Mouse (Mus musculus): Measurements from ENCODE around the gene Bcl9l.

Gene Bcl9l

GRCm38 (mm10) chr9:44483510-44484044 is 952 bp downstream of the Bcl9l start:
- DNase-seq (ENCODE audit: low spot score), result no peak

- DNase-seq (ENCODE audit: low spot score), result no peak
Measured at GRCm38 (mm10) chr9:44484311-44485104, 1.9 kb downstream of the Bcl9l start.

GRCm38 (mm10) chr9:44485105-44485515 is 2.5 kb downstream of the Bcl9l start:
- no peak for DNase-seq (ENCODE audit: low spot score)

GRCm38 (mm10) chr9:44485516-44486161 is 3.0 kb downstream of the Bcl9l start:
- no peak for DNase-seq (ENCODE audit: low spot score)

- no peak for DNase-seq (ENCODE audit: low spot score)
Measured at GRCm38 (mm10) chr9:44486335-44486734, 3.7 kb downstream of the Bcl9l start.

- no peak for DNase-seq (ENCODE audit: low spot score)
Measured at GRCm38 (mm10) chr9:44486741-44487421, 4.3 kb downstream of the Bcl9l start.

GRCm38 (mm10) chr9:44487441-44487840 is 4.8 kb downstream of the Bcl9l start:
- no peak for DNase-seq (ENCODE audit: low spot score)

- no peak for DNase-seq (ENCODE audit: low spot score)
Measured at GRCm38 (mm10) chr9:44488416-44488815, 5.8 kb downstream of the Bcl9l start.

- DNase-seq (ENCODE audit: low spot score), result no peak
Measured at GRCm38 (mm10) chr9:44488855-44489381, 6.3 kb downstream of the Bcl9l start.

- DNase-seq (ENCODE audit: low spot score), result no peak
Measured at GRCm38 (mm10) chr9:44489651-44490085, 7.0 kb downstream of the Bcl9l start.

GRCm38 (mm10) chr9:44490086-44490967 is 7.7 kb downstream of the Bcl9l start:
- DNase-seq (ENCODE audit: low spot score), result no peak

- DNase-seq (ENCODE audit: low spot score), result no peak
Measured at GRCm38 (mm10) chr9:44491351-44491750, 8.7 kb downstream of the Bcl9l start.

GRCm38 (mm10) chr9:44492631-44493461 is 10.2 kb downstream of the Bcl9l start:
- no peak for DNase-seq (ENCODE audit: low spot score)

- no peak for DNase-seq (ENCODE audit: low spot score)
Measured at GRCm38 (mm10) chr9:44494261-44494862, 11.7 kb downstream of the Bcl9l start.

- DNase-seq (ENCODE audit: low spot score), result no peak
Measured at GRCm38 (mm10) chr9:44494863-44495809, 12.5 kb downstream of the Bcl9l start.

- no peak for DNase-seq (ENCODE audit: low spot score)
Measured at GRCm38 (mm10) chr9:44495810-44496344, 13.3 kb downstream of the Bcl9l start.

- no peak for DNase-seq (ENCODE audit: low spot score)
Measured at GRCm38 (mm10) chr9:44496803-44497461, 14.3 kb downstream of the Bcl9l start.

Data from ovary, postnatal 14 days (tissue).